Mouse (Mus musculus) midbrain, embryonic 15.5 days (tissue): ENCODE data around the gene Clpx. TPM values are rescaled to one million over a fixed set of nuclear protein-coding genes. Genes with fewer than 3 reads are reported as not detected.
"Not testable (repeated sequence)": the region's sequence is repeated elsewhere in the genome, so short reads cannot be mapped to it uniquely, and the experiment has no call there.

Source experiments
- ATAC-seq: fragments of 200-750 bp; cut with Nextera tagmentation; replicated peaks from 2 replicates; pipeline ENCODE4 v1.8.0; 2017; ENCODE audit warnings: moderate TSS enrichment
- H3K27ac ChIP-seq: fragments of 300-500 bp; sonication (generic); 2 replicates; pipeline ENCODE4 v1.5.1; 2015; ENCODE audit warnings: mild to moderate bottlenecking, inconsistent platforms
- H3K27me3 ChIP-seq: fragments of 300-500 bp; sonication (generic); replicated peaks from 2 replicates; pipeline ENCODE4 v1.6.1; 2015; ENCODE audit warnings: inconsistent platforms
- H3K36me3 ChIP-seq: fragments of 300-500 bp; sonication (generic); replicated peaks from 2 replicates; pipeline ENCODE4 v1.6.1; 2015; ENCODE audit warnings: inconsistent platforms
- H3K4me1 ChIP-seq: fragments of 300-500 bp; sonication (generic); 2 replicates; pipeline ENCODE4 v1.6.1; 2015; ENCODE audit warnings: inconsistent platforms
- H3K4me2 ChIP-seq: fragments of 300-500 bp; sonication (generic); 2 replicates; pipeline ENCODE4 v1.6.1; 2015; ENCODE audit warnings: inconsistent platforms, mild to moderate bottlenecking, moderate library complexity
- H3K4me3 ChIP-seq: fragments of 300-500 bp; sonication (generic); 2 replicates; pipeline ENCODE4 v1.5.1; 2015; ENCODE audit warnings: mild to moderate bottlenecking, inconsistent platforms
- H3K9ac ChIP-seq: fragments of 300-500 bp; sonication (generic); 2 replicates; pipeline ENCODE4 v1.6.1; 2015; ENCODE audit warnings: mild to moderate bottlenecking, inconsistent platforms
- H3K9me3 ChIP-seq: fragments of 300-500 bp; sonication (generic); 2 replicates; pipeline ENCODE4 v1.6.1; 2016; ENCODE audit warnings: inconsistent platforms
- WGBS: fragments of 180-500 bp; shearing (Covaris S2); methylation state at CpG from one replicate; pipeline ENCODE4 v1.1.7; 2015; ENCODE audit warnings: mixed read lengths; 5-methylcytosine and 5-hydroxymethylcytosine counted together
- polyA plus RNA-seq: library from polyadenylated mRNA; unstranded; fragments of >200 nt; fragmentation: Nextera tagmentation; extraction: Ambion mirVana; gene quantifications from 2 replicates; pipeline ENCODE4 v1.2.1, GENCODE M21; 2015

Gene Clpx
- polyA plus RNA-seq, 1 experiment from 2014 or later = 42.8 TPM

DNA sequence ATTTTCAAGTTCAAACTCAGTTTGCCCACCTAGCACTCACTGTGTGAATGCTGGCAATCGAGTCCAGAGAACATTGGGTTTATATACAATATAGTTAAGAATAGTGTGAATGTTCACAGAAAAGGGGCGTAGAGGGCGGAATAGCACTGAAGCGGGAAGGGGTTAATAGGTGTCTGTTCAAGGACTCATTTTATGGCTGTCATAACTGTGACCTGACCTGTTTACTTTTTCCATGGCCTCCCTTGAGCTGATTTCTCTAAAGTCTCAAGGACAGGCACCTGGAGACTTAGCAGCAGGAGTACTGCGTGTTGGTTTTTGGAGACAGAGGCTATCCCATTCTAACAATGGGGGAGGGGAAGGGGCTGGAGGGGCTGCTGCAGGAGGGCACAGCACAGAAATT lies 39.9 kb downstream of the Clpx start:
- no peak overlapping the region for H3K27ac ChIP-seq
- 85% methylated on average over 5 of the region's 5 CpGs for WGBS
- no peak overlapping the region for H3K9ac ChIP-seq
- no peaks in the 10 kb centered on the region for H3K27me3 ChIP-seq
- H3K4me2 ChIP-seq = no peak overlapping the region
- H3K9me3 ChIP-seq = no peaks in the 10 kb centered on the region
- H3K4me1 ChIP-seq = no peaks in the 10 kb centered on the region
- H3K36me3 ChIP-seq = peaks cover 13% of the 10 kb centered on the region
- no peak overlapping the region for H3K4me3 ChIP-seq
- no peak for ATAC-seq

DNA sequence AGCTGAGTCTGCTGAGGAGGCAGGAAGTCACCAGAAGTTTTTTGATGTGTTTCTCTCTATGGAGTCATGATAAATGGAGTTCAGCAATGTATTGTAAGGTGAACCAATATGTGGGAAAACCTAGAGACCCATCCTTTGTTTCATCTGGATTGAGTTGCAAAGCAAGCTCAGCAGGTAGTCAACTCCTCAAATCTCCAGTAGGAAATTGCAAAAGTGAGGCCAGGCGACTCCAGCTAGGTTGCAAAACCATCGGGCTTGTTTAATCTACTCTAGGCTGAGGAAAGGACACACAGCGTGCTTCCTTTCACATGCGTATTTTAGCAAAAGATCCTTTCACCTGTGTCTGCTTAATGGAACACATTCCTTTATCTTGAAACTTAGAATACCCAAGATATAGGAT lies 45.1 kb downstream of the Clpx start:
- Histone ChIP-seq H3K4me3 (no peak overlapping the region), H3K9me3 (no peaks in the 10 kb centered on the region), H3K27me3 (no peaks in the 10 kb centered on the region), H3K9ac (no peak overlapping the region), H3K36me3 (no peaks in the 10 kb centered on the region), H3K4me2 (no peak overlapping the region), H3K4me1 (no peaks in the 10 kb centered on the region), H3K27ac (no peak overlapping the region)
- ATAC-seq = no peak
- WGBS = 81% methylated on average over 4 of the region's 4 CpGs

DNA sequence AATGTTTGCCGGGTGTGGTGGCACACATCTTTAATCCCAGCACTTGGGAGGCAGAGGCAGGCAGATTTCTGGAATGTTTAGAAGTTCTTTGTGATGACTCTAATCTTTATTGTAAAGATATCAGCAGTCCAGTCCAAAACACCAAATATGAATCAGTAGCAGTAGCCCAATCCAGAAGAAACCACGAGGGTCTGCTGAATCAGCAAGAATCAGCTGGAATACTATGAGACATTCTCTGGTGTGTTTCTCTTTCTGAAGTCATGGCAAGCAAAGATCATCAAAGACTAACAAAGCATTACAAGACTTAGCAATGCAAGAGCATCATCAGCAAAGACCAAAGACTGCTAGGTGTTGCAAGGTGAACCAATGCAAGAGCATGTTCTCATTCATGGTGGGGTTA lies 46.4 kb downstream of the Clpx start:
- ATAC-seq = no peak
- Histone ChIP-seq H3K4me2 (no peak overlapping the region), H3K36me3 (no peaks in the 10 kb centered on the region), H3K9ac (no peak overlapping the region), H3K27ac (no peak overlapping the region), H3K4me3 (no peak overlapping the region), H3K9me3 (no peaks in the 10 kb centered on the region), H3K4me1 (0 out of 2 replicates have a peak, but pooled peaks cover 4% of the 10 kb centered on the region), H3K27me3 (no peaks in the 10 kb centered on the region)
- 85% methylated on average over 2 of the region's 2 CpGs for WGBS

DNA sequence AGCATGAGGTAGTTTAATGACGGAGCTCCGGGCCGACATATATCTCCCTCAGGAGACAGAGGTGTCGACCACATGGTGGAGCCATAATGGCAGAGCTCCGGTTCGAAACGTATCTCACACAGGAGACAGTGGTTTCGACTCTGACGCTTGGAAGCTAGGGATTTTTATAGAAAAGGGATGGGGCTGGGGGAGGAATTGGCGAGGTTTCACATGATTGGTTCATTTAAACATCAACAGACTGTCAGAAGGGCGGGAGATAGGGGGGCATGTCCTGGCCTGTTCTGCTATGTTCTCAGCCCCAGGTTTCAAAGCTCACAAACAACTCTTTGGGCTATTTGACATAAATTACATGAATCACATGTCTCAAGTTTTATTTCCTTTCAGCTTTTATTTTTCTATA lies 51.4 kb downstream of the Clpx start:
- H3K27me3 ChIP-seq, H3K36me3 ChIP-seq, H3K9me3 ChIP-seq: not testable (repeated sequence)
- 66% methylated on average over 11 of the region's 11 CpGs for WGBS
- peak; percentile 54 for ATAC-seq
- Histone ChIP-seq H3K9ac (peak overlapping the region; percentile 83), H3K4me2 (peak overlapping the region; percentile 98), H3K4me1 (peaks cover 29% of the 10 kb centered on the region), H3K27ac (peak overlapping the region; percentile 92), H3K4me3 (peak overlapping the region; percentile 95)

DNA sequence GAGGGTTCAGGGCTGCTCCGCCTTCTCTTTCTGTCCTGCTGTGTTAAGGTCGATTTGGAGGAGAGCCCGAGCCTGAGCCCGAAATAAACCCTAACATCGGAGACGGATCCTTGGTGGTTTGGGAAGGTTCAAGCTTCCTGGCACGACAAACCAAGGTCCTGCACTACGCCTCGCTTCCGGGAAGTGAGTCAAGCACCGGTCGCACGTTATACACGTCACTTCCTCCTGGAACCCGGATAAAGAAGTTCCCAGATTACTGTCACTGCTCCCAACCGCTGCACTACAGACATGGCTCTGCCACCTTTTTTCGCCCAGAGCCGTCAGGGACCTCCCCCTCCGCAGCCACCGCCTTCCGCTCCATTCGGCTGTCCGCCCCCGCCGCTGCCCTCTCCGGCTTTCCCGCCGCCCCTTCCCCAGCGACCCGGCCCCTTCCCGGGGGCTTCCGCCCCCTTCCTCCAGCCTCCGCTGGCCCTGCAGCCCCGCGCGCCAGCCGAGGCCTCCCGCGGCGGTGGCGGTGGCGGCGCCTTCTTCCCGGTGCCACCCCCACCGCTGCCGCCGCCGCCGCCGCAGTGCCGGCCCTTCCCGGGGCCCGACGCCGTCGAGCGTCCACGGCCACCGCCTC lies 51.9 kb downstream of the Clpx start, which contains the start of gene Pdcd7:
TSS of gene Pdcd7 (plus strand) at position 251 of the 622 bp plus-strand sequence.
- no peaks in the 10 kb centered on the region for H3K9me3 ChIP-seq
- peak; percentile 98 for ATAC-seq
- H3K4me2 ChIP-seq = peak within 1 kb of the TSS; percentile 98
- peak within 1 kb of the TSS; percentile 92 for H3K27ac ChIP-seq
- WGBS = under 1% methylated on average over 58 of the region's 59 CpGs
- no peaks in the 10 kb centered on the region for H3K27me3 ChIP-seq
- H3K9ac ChIP-seq = peak within 1 kb of the TSS; percentile 83
- H3K4me3 ChIP-seq = peak within 1 kb of the TSS; percentile 95
- H3K36me3 ChIP-seq = no peaks in the 10 kb centered on the region
- H3K4me1 ChIP-seq = peaks cover 31% of the 10 kb centered on the region

DNA sequence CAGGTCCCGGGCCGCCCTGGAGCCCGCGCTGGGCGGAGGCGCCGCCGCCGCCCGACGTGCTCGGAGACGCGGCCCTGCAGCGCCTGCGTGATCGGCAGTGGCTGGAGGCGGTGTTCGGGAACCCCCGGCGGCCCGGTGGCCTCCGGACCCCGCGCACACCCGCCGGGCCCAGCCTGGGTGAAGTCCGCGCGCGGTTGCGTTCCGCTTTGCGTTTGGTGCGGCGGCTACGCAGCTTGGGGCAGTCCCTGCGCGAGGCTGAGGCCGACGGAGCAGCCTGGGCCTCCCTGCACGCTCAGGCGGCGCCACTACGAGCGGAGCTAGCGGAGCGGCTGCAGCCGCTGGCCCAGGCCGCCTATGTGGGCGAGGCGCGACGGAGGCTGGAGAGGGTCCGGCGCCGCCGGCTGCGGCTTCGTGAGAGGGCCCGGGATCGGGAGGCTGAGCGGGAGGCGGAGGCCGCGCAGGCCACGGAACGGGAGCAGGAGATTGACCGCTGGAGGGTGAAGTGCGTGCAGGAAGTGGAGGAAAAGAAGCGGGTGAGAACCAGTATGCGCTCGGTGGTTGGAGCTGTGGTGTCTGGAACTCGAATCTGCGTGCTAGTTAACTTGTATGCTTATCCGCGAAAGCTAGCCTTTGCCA lies 52.5 kb downstream of the Clpx start:
- peak overlapping the region; percentile 92 for H3K27ac ChIP-seq
- H3K36me3 ChIP-seq = no peaks in the 10 kb centered on the region
- peaks cover 32% of the 10 kb centered on the region for H3K4me1 ChIP-seq
- ATAC-seq = peak; percentile 67
- H3K4me3 ChIP-seq = peak overlapping the region; percentile 95
- peak overlapping the region; percentile 83 for H3K9ac ChIP-seq
- no peaks in the 10 kb centered on the region for H3K9me3 ChIP-seq
- H3K4me2 ChIP-seq = peak overlapping the region; percentile 98
- no peaks in the 10 kb centered on the region for H3K27me3 ChIP-seq
- whole genome bisulfite sequencing = under 1% methylated on average over 77 of the region's 77 CpGs

DNA sequence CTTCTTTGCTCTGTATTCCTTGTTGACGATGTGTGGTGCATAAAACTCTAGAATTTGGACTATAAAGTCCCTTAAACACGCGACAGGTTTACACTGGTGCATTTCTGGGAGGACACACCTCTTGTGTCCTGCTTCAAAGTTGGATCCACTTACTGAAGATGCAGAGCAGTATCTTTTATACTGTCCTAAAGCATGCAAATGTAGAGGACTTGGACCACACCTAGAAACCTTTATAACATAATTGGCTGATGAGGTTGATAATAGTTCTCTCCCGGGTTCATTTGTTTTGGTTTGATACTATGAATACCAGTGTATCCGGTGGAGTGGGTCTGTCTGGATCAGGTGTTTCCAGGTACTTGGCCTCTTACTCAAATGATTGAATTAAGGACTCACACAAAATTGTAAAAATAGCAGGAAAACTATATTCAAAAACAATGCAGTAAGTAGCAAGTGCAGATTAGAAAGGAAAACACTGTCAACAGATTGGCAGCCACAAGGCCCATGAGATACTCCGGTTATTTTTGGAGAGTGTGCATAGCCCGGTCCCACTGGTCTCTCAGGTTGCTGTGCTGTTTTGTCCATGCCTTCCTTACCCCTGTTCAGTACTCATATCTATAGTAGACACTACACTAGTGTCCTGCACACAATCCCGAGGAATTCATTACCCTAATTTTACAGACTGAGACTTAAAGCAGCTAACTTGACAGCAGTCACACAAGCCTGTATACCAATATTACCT lies 53.2 kb downstream of the Clpx start:
- Histone ChIP-seq H3K36me3 (no peaks in the 10 kb centered on the region), H3K4me3 (peak overlapping the region; percentile 95), H3K27me3 (no peaks in the 10 kb centered on the region), H3K9me3 (no peaks in the 10 kb centered on the region), H3K9ac (peak overlapping the region; percentile 83), H3K27ac (no peak overlapping the region), H3K4me2 (peak overlapping the region; percentile 98), H3K4me1 (peaks cover 32% of the 10 kb centered on the region)
- WGBS = 50% methylated on average over 8 of the region's 8 CpGs
- ATAC-seq = no peak

DNA sequence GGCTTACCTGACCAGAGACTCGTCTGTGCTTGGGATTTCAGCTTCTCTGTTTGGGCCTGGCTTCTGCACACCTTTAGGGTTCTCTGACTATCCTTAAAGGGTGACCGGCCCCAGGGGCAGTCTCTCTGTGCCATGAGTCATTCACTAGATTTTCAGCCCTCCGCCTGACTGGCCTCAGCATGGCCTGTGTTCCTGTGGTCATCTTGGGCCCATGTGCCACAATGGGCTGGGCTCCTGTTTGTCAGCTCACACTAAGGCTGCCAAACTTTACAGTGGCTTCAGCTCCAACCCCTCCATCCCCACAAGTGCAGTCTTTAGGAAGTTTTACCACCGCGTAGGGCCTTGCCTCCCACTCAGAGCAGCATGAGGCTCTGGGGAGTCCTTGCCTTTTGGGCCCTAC lies 59.2 kb downstream of the Clpx start:
- no peak overlapping the region for H3K9ac ChIP-seq
- H3K9me3 ChIP-seq = no peaks in the 10 kb centered on the region
- ATAC-seq = no peak
- peaks cover 15% of the 10 kb centered on the region for H3K36me3 ChIP-seq
- 92% methylated on average over 5 of the region's 5 CpGs for WGBS
- H3K27me3 ChIP-seq = no peaks in the 10 kb centered on the region
- H3K27ac ChIP-seq = no peak overlapping the region
- peaks cover 12% of the 10 kb centered on the region for H3K4me1 ChIP-seq
- no peak overlapping the region for H3K4me3 ChIP-seq
- no peak overlapping the region for H3K4me2 ChIP-seq

DNA sequence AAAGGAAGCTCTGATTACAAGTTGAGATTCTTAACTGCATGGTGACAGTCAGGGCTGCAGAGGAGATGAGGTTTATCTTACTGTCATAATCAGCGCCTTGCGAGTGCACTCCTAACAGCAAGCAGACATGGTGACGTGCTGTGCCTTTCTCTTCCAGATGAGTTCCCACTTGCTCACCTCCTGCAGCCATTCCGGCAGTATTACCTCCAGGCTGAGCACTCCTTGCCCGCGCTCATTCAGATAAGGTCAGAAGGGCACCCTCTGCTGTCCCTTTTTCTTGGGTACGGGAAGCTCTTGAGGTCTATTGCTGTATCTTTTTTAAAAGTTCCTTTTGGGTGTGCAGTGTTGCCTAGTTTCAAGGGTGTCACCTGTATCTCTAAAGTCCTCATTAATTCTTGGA lies 62.5 kb downstream of the Clpx start:
- no peak for ATAC-seq
- Histone ChIP-seq H3K4me2 (no peak overlapping the region), H3K36me3 (peaks cover 39% of the 10 kb centered on the region), H3K27ac (no peak overlapping the region), H3K4me3 (no peak overlapping the region), H3K9ac (no peak overlapping the region), H3K4me1 (no peaks in the 10 kb centered on the region), H3K27me3 (no peaks in the 10 kb centered on the region), H3K9me3 (no peaks in the 10 kb centered on the region)
- WGBS = 84% methylated on average over 7 of the region's 7 CpGs

DNA sequence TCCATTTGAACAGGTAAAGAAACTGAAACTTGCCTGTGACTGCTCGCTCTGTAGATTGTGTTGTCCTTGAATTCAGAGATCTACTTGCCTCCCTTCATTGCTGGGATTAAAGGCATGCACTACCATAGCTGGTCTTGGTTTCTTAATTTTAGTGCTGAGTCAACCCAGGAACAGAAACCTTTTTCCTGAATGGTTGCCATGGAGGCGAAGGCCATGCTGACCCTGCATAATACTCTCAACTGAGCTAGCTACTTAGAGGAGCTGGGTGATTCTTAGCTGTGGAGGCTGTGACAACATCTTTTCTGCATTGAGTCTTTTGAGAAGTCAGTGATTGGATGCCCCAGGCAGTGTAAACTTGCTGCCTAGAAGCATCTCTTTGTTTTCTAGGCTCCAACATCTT lies 62.9 kb downstream of the Clpx start:
- WGBS = 94% methylated on average over 2 of the region's 2 CpGs
- Histone ChIP-seq H3K4me3 (no peak overlapping the region), H3K27ac (no peak overlapping the region), H3K9me3 (no peaks in the 10 kb centered on the region), H3K9ac (no peak overlapping the region), H3K4me2 (no peak overlapping the region), H3K36me3 (peaks cover 43% of the 10 kb centered on the region), H3K27me3 (no peaks in the 10 kb centered on the region), H3K4me1 (no peaks in the 10 kb centered on the region)
- no peak for ATAC-seq

DNA sequence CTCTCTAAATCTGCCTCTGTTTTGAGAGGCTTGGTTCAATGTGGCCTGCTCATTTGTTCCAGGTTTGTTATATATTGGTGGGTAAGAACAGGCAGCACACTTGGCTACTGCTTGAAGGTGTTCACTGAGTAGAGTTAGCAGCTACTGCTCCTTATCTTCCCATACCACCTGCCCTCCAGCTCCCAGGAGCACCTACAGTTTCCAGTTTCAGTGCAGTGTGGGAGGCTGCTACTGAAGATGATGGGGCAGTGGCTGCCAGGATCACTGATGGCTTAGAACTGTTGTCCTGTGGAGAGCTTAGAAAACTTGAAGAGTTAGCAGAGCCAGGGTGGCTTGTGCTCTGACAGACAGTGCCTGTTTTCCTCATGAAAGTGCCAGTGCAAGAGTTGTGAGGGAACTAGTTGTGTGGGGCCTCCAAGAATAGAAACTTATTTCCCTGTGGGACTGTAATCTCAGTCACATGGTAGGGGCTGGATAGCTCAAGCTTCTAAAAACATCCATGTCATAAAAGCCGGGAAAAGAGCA lies 65.0 kb downstream of the Clpx start:
- Histone ChIP-seq H3K4me1 (no peaks in the 10 kb centered on the region), H3K27ac (no peak overlapping the region), H3K9ac (no peak overlapping the region), H3K9me3 (no peaks in the 10 kb centered on the region), H3K27me3 (no peaks in the 10 kb centered on the region), H3K4me2 (no peak overlapping the region), H3K4me3 (no peak overlapping the region), H3K36me3 (peaks cover 44% of the 10 kb centered on the region)
- no peak for ATAC-seq
- 95% methylated on average over 1 of the region's 1 CpGs for WGBS

DNA sequence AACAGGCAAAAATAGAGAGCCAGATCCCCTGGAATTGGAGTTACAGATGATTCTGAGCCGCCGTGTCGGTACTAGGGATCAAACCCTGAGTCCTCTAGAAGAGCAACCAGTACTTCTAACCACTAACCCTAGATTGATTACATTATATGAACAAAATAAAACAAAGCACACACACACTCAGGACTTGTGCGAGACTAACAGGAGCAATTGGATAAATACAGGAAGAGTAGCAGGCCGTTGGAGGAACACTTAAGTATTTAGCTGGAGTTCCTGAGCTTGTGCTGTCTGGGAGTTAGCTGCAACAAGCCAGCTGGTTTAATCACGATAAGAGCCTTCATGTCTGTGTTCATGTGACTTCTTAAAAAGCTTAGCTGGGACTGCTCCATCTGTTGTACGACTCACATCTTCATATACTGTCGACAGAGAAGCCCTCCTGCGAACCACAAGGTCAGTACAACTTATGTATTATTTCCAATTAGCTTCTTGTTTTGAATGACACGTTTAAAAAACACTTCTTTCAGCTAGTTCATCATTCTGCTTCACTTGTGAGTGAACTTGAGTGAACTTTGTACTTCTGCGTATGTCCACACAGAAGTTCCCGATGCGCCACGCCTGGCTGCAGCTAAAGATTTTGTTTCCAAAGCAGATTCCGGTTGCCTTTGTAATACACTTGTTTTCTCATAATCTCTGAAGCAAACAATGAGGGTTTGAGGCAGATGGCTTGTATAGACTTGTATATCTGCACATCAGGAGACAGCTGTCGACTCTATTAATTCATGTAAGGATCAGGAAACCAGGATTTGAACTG lies 66.8 kb downstream of the Clpx start, which contains the start of gene Ubap1l:
TSS of gene Ubap1l (plus strand) at position 401 of the 808 bp plus-strand sequence.
- Histone ChIP-seq H3K4me3 (no peak within 1 kb of the TSS), H3K27ac (no peak within 1 kb of the TSS), H3K27me3 (no peaks in the 10 kb centered on the region), H3K4me1 (no peaks in the 10 kb centered on the region), H3K36me3 (peaks cover 37% of the 10 kb centered on the region), H3K4me2 (no peak within 1 kb of the TSS), H3K9ac (no peak within 1 kb of the TSS), H3K9me3 (no peaks in the 10 kb centered on the region)
- ATAC-seq = no peak
- WGBS = 88% methylated on average over 16 of the region's 16 CpGs
